Mouse (Mus musculus) limb, embryonic 11.5 days (tissue): ENCODE measurements around the gene Ckap4. TPM values are rescaled to one million over a fixed set of nuclear protein-coding genes. Genes with fewer than 3 reads are reported as not detected.

Source experiments
- ATAC-seq: fragments of 200-750 bp; cut with Nextera tagmentation; 2 replicates; pipeline ENCODE4 v1.8.0; 2017; ENCODE audit warnings: low read depth; ENCODE audit not compliant: insufficient number of reproducible peaks, low FRiP score, low TSS enrichment
- DNase-seq: peaks from one replicate; pipeline ENCODE4 v3.0.0-alpha.2; 2015; ENCODE audit warnings: low spot score
- H3K27ac ChIP-seq: fragments of 300-500 bp; sonication (generic); replicated peaks from 2 replicates; pipeline ENCODE4 v1.5.1; 2014; ENCODE audit warnings: low read depth, mild to moderate bottlenecking, low read length
- H3K27me3 ChIP-seq: fragments of 300-500 bp; sonication (generic); 2 replicates; pipeline ENCODE4 v1.6.1; 2014; ENCODE audit warnings: mild to moderate bottlenecking, low read length, mixed read lengths; ENCODE audit not compliant: control insufficient read depth, insufficient read depth
- H3K36me3 ChIP-seq: fragments of 300-500 bp; sonication (generic); 2 replicates; pipeline ENCODE4 v1.6.1; 2014; ENCODE audit warnings: mild to moderate bottlenecking, low read length, moderate library complexity, mixed read lengths; ENCODE audit not compliant: control insufficient read depth, insufficient read depth
- H3K4me1 ChIP-seq: fragments of 300-500 bp; sonication (generic); 2 replicates; pipeline ENCODE4 v1.6.1; 2014; ENCODE audit warnings: low read length, mixed read lengths; ENCODE audit not compliant: control insufficient read depth, insufficient read depth
- H3K4me2 ChIP-seq: fragments of 300-500 bp; sonication (generic); 2 replicates; pipeline ENCODE4 v1.6.1; 2014; ENCODE audit warnings: low read depth, mild to moderate bottlenecking, moderate library complexity; ENCODE audit not compliant: severe bottlenecking
- H3K4me3 ChIP-seq: fragments of 300-500 bp; sonication (generic); 2 replicates; pipeline ENCODE4 v1.5.1; 2014; ENCODE audit warnings: low read depth, low read length
- H3K9ac ChIP-seq: fragments of 300-500 bp; sonication (generic); 2 replicates; pipeline ENCODE4 v1.6.1; 2014; ENCODE audit warnings: mild to moderate bottlenecking, low read length
- H3K9me3 ChIP-seq: fragments of 300-500 bp; sonication (generic); 2 replicates; pipeline ENCODE4 v1.6.1; 2016; ENCODE audit warnings: low read length; ENCODE audit not compliant: control insufficient read depth
- WGBS: fragments of 180-500 bp; shearing (Covaris S2); extraction: QIAGEN DNeasy Blood & Tissue Kit; methylation state at CpG from one replicate; pipeline ENCODE4 v1.1.7; 2014; 5-methylcytosine and 5-hydroxymethylcytosine counted together
- polyA plus RNA-seq: library from polyadenylated mRNA; unstranded; fragments of >200 nt; fragmentation: Nextera tagmentation; extraction: Ambion mirVana; gene quantifications from 2 replicates; pipeline ENCODE4 v1.2.1, GENCODE M21; 2014

The Ckap4 gene
- polyA plus RNA-seq, 1 experiment from 2014 or later: 75.8 TPM

DNA sequence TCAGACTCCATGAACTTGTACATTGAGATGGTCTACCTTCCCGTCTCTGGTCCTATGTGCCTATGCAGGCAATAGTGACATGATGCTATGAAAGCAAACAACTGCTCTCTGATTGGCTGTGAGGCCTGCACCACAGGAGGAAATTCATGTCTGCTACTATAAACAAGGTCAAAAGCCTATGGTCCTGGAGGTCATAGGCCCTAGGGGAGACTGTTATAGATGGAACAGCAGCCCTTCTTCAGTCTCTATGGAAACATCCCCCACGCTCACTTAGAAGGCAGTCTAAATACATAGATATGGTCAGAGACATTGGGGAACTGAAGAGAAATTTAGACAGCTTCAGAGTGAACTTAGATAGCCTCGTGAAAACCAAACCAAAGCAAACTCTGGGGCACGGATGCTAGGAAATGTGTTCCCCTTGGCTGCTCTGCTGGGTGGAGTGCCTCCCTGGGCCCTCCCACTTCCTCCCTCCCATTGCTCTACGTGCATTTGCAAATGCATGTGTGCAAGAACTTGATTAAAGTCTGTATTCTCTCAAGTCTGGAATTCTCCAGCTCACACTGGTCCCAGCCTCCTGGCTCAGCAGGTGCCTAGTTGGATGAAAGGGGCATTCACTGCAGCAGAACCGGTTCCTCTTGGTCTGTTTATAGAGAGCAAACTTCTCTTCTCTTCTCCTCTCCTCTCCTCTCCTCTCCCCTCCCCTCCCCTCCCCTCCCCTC, 20.6 kb upstream of the Ckap4 start:
- no peaks in the 10 kb centered on the region for H3K4me1 ChIP-seq
- no peak overlapping the region for H3K4me3 ChIP-seq
- no peaks in the 10 kb centered on the region for H3K9me3 ChIP-seq
- no peaks in the 10 kb centered on the region for H3K36me3 ChIP-seq
- no peak overlapping the region for H3K9ac ChIP-seq
- WGBS: 45% methylated on average over 6 of the region's 6 CpGs
- DNase-seq (no peak), ATAC-seq (no peak)
- no peak overlapping the region for H3K4me2 ChIP-seq
- no peaks in the 10 kb centered on the region for H3K27me3 ChIP-seq
- H3K27ac ChIP-seq: no peak overlapping the region

- H3K36me3 ChIP-seq: no peaks in the 10 kb centered on the region
- H3K4me2 ChIP-seq: no peak overlapping the region
- no peaks in the 10 kb centered on the region for H3K27me3 ChIP-seq
- H3K4me3 ChIP-seq: no peak overlapping the region
- H3K9ac ChIP-seq: no peak overlapping the region
- H3K27ac ChIP-seq: no peak overlapping the region
- DNase-seq (no peak), ATAC-seq (no peak)
- H3K4me1 ChIP-seq: no peaks in the 10 kb centered on the region
- 85% methylated on average over 2 of the region's 2 CpGs for WGBS
- no peaks in the 10 kb centered on the region for H3K9me3 ChIP-seq
These were observed 18.6 kb upstream of the Ckap4 start for GRCm38 (mm10) chr10:84552477-84552876.

GRCm38 (mm10) chr10:84551846-84552245, 18.0 kb upstream of the Ckap4 start:
- ATAC-seq: no peak
- H3K4me3 ChIP-seq: no peak overlapping the region

GRCm38 (mm10) chr10:84549920-84550293, 16.0 kb upstream of the Ckap4 start:
- 89% methylated on average over 10 of the region's 10 CpGs for WGBS
- no peak overlapping the region for H3K27ac ChIP-seq
- no peak overlapping the region for H3K4me2 ChIP-seq
- no peaks in the 10 kb centered on the region for H3K27me3 ChIP-seq
- no peak overlapping the region for H3K9ac ChIP-seq
- DNase-seq (no peak), ATAC-seq (no peak)
- no peak overlapping the region for H3K4me3 ChIP-seq
- H3K9me3 ChIP-seq: no peaks in the 10 kb centered on the region
- no peaks in the 10 kb centered on the region for H3K36me3 ChIP-seq
- no peaks in the 10 kb centered on the region for H3K4me1 ChIP-seq

More at GRCm38 (mm10) chr10:84551846-84552245, 18.0 kb upstream of the Ckap4 start:
- WGBS: 94% methylated on average over 3 of the region's 3 CpGs
- no peak overlapping the region for H3K4me2 ChIP-seq
- H3K9me3 ChIP-seq: no peaks in the 10 kb centered on the region
- no peaks in the 10 kb centered on the region for H3K4me1 ChIP-seq
- no peaks in the 10 kb centered on the region for H3K36me3 ChIP-seq
- no peaks in the 10 kb centered on the region for H3K27me3 ChIP-seq
- no peak overlapping the region for H3K27ac ChIP-seq
- H3K9ac ChIP-seq: no peak overlapping the region
- DNase-seq: no peak

DNA sequence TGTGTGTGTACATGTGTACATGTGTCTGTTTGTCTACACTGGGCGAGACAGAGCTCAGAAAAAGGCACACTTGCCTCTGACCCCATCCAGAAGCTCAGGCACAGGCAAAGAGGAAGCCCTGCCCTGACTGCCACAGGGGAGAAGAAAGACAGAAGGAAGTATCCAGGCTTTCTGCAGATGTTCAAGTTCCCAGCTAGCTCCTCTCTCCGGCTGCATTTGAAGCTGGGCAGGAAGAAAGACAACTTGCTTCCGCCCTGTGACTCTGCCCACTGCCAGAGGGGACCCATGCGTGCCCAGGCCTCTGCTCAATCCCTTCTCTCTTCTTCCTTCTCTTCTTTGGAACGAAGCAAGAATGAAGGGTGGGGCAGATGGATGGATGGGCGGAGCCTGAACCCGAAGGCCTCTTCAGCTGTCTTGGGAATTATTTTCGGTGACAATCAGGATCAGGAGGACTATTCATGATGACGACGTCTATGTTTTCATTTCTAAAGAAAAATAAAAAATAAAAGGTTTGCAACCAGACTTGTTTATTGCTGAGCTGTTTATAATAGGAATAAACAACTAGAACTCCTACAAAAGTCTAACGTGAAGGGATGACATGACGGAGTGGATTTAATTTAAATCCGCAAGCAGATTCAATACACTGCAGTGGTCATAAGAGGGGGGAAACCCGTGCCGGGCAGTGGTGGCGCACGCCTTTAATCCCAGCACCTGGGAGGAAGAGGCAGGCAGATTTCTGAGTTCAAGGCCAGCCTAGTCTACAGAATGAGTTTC, 15.5 kb upstream of the Ckap4 start:
- DNase-seq (no peak), ATAC-seq (no peak)
- H3K4me1 ChIP-seq: no peaks in the 10 kb centered on the region
- no peaks in the 10 kb centered on the region for H3K36me3 ChIP-seq
- H3K27me3 ChIP-seq: no peaks in the 10 kb centered on the region
- H3K27ac ChIP-seq: no peak overlapping the region
- H3K9me3 ChIP-seq: no peaks in the 10 kb centered on the region
- no peak overlapping the region for H3K9ac ChIP-seq
- no peak overlapping the region for H3K4me2 ChIP-seq
- WGBS: 88% methylated on average over 17 of the region's 17 CpGs
- H3K4me3 ChIP-seq: no peak overlapping the region

DNA sequence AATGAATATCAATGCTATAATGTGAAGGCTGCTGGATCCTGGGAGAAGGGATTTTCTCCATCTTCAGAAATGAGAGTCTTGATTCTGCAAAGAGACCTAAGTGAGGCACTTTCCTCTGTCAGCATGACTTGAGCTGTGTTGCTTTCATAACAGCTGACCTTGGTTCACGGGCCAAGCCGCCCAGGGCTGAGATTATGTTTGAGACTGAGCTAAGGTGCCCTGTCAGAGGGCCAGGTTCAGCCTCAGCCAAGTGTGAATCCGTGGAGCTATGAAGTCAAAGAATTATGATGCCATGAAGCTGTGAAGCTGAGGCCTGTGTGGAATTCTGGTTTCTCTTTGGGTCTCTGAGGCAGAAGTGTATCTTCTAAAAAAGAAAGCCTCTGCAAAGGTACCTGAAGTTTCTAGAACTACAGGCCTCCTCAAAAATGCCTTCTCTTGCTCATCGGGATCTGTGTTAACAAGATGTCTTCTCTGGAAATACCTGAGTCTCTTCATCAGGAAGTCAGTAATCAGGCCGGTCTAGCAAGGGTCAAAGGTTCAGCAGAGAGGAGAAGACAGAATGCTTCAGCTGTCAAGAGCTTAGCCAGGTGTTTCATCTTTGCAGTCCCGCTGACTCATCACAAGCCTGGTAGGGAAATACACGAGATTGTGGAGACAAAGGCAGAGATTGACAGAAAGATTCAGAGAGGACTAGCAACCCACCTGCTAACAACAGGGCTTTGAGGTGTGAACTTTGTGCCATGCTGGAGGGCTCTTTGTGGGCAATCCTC, 11.2 kb upstream of the Ckap4 start:
- Histone ChIP-seq H3K4me1 (no peaks in the 10 kb centered on the region; the same call in 1 of the 2 replicates), H3K36me3 (no peaks in the 10 kb centered on the region), H3K9ac (no peak overlapping the region), H3K4me3 (no peak overlapping the region), H3K9me3 (no peaks in the 10 kb centered on the region), H3K4me2 (no peak overlapping the region), H3K27me3 (no peaks in the 10 kb centered on the region), H3K27ac (no peak overlapping the region)
- WGBS: 57% methylated on average over 7 of the region's 7 CpGs
- DNase-seq (no peak), ATAC-seq (no peak)

GRCm38 (mm10) chr10:84542802-84543658, 9.2 kb upstream of the Ckap4 start:
- no peaks in the 10 kb centered on the region for H3K27me3 ChIP-seq
- H3K9ac ChIP-seq: no peak overlapping the region
- no peak overlapping the region for H3K4me3 ChIP-seq
- 65% methylated on average over 11 of the region's 11 CpGs for WGBS
- no peaks in the 10 kb centered on the region; the same call in 1 of the 2 replicates for H3K4me1 ChIP-seq
- no peaks in the 10 kb centered on the region for H3K9me3 ChIP-seq
- ATAC-seq (no peak), DNase-seq (no peak)
- no peak overlapping the region for H3K4me2 ChIP-seq
- H3K27ac ChIP-seq: no peak overlapping the region
- no peaks in the 10 kb centered on the region for H3K36me3 ChIP-seq

- 88% methylated on average over 6 of the region's 6 CpGs for WGBS
- no peaks in the 10 kb centered on the region for H3K9me3 ChIP-seq
- H3K9ac ChIP-seq: no peak overlapping the region
- no peak overlapping the region for H3K4me2 ChIP-seq
- no peaks in the 10 kb centered on the region; the same call in 1 of the 2 replicates for H3K4me1 ChIP-seq
- H3K36me3 ChIP-seq: no peaks in the 10 kb centered on the region
- no peak overlapping the region for H3K27ac ChIP-seq
- DNase-seq (no peak), ATAC-seq (no peak)
- no peaks in the 10 kb centered on the region for H3K27me3 ChIP-seq
- H3K4me3 ChIP-seq: no peak overlapping the region
These were observed 5.8 kb upstream of the Ckap4 start for GRCm38 (mm10) chr10:84539651-84540050.
